Mouse (Mus musculus): ENCODE results near the gene Cyp8b1.

The Cyp8b1 gene

GRCm38 (mm10) chr9:121916102-121916501, at the start of gene Cyp8b1:
Gene Cyp8b1, minus strand, starts transcription at chr9:121916305.
- no peak for DNase-seq (ENCODE audit: low spot score in 2 of 2)

- DNase-seq (ENCODE audit: low spot score in 2 of 2), result no peak
These were observed 48.8 kb upstream of the Cyp8b1 start for GRCm38 (mm10) chr9:121964941-121965340.

GRCm38 (mm10) chr9:121959966-121960635, 44.0 kb upstream of the Cyp8b1 start:
- no peak for DNase-seq (ENCODE audit: low spot score in 2 of 2)

GRCm38 (mm10) chr9:121952596-121952995, 36.5 kb upstream of the Cyp8b1 start:
- no peak for DNase-seq (ENCODE audit: low spot score in 2 of 2)

GRCm38 (mm10) chr9:121951114-121951423, 35.0 kb upstream of the Cyp8b1 start:
- DNase-seq (ENCODE audit: low spot score in 2 of 2), result no peak

- DNase-seq (ENCODE audit: low spot score in 2 of 2), result peak; percentile 44 to 69
These were observed 34.5 kb upstream of the Cyp8b1 start, which contains the start of gene Fam198a for GRCm38 (mm10) chr9:121950418-121951113. Gene Fam198a, plus strand, starts transcription at chr9:121950988.

- DNase-seq (ENCODE audit: low spot score in 2 of 2), result no peak
These were observed 32.3 kb upstream of the Cyp8b1 start for GRCm38 (mm10) chr9:121948431-121948830.

GRCm38 (mm10) chr9:121947784-121948183, 31.7 kb upstream of the Cyp8b1 start:
- peak; percentile 51 to 67 for DNase-seq (ENCODE audit: low spot score in 2 of 2)

- DNase-seq (ENCODE audit: low spot score in 2 of 2), result no peak
These were observed 27.5 kb upstream of the Cyp8b1 start for GRCm38 (mm10) chr9:121943628-121944027.

- DNase-seq (ENCODE audit: low spot score in 2 of 2), result no peak
These were observed 26.9 kb upstream of the Cyp8b1 start for GRCm38 (mm10) chr9:121943005-121943404.

GRCm38 (mm10) chr9:121937944-121938355, 21.8 kb upstream of the Cyp8b1 start:
- DNase-seq (ENCODE audit: low spot score in 2 of 2), result no peak

- no peak for DNase-seq (ENCODE audit: low spot score in 2 of 2)
These were observed 21.4 kb upstream of the Cyp8b1 start for GRCm38 (mm10) chr9:121937451-121937864.

- DNase-seq (ENCODE audit: low spot score in 2 of 2), result no peak
These were observed 20.8 kb upstream of the Cyp8b1 start for GRCm38 (mm10) chr9:121936952-121937351.

GRCm38 (mm10) chr9:121934856-121935255, 18.8 kb upstream of the Cyp8b1 start:
- no peak for DNase-seq (ENCODE audit: low spot score in 2 of 2)

- peak in 1 of 2 experiments; percentile 25 for DNase-seq (ENCODE audit: low spot score in 2 of 2)
These were observed 12.4 kb upstream of the Cyp8b1 start for GRCm38 (mm10) chr9:121928498-121928897.

GRCm38 (mm10) chr9:121927721-121928120, 11.6 kb upstream of the Cyp8b1 start:
- DNase-seq (ENCODE audit: low spot score in 2 of 2), result no peak

- DNase-seq (ENCODE audit: low spot score in 2 of 2), result no peak
These were observed 10.7 kb upstream of the Cyp8b1 start for GRCm38 (mm10) chr9:121926634-121927405.

GRCm38 (mm10) chr9:121925959-121926358, 9.9 kb upstream of the Cyp8b1 start:
- DNase-seq (ENCODE audit: low spot score in 2 of 2), result no peak

- no peak for DNase-seq (ENCODE audit: low spot score in 2 of 2)
These were observed 8.9 kb upstream of the Cyp8b1 start for GRCm38 (mm10) chr9:121924901-121925560.

GRCm38 (mm10) chr9:121923906-121924305, 7.8 kb upstream of the Cyp8b1 start:
- no peak for DNase-seq (ENCODE audit: low spot score in 2 of 2)

- DNase-seq (ENCODE audit: low spot score in 2 of 2), result no peak
These were observed 7.3 kb upstream of the Cyp8b1 start for GRCm38 (mm10) chr9:121923443-121923842.

- no peak for DNase-seq (ENCODE audit: low spot score in 2 of 2)
These were observed 3.0 kb upstream of the Cyp8b1 start for GRCm38 (mm10) chr9:121919027-121919501.

Measured in urinary bladder, postnatal 36 days (tissue).